8 mouse cellular contexts compared by ENCODE assay signal in the genomic region with DNA sequence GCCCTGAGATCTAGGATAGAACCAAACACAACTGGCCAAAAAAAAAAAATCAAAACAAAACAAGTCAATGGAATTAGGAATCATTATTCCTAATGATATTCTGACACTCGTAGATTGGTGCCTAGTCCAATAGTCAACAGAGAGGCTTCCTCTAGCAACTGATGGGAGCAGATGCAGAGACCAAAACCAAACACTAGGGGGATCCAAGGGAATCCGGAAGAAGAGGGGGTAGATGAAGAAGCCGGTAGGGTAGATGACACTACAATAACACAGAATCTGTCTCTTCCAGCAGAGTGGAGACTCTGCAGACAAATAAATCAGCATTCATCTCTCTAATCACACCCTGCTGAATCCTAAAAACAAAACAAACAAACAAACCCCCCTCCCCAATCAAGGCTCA. TPM values are rescaled to one million over a fixed set of nuclear protein-coding genes. Genes with fewer than 3 reads are reported as not detected.
DNase-seq lines count a peak whose midpoint lies in the region; ATAC-seq lines count a peak whose summit lies in the region.

No protein-coding gene starts in this region.

- DNase-seq in embryonic facial prominence, embryonic 11.5 days (ENCODE audit: low spot score): peak; percentile 40
- no peak for DNase-seq in embryonic facial prominence, embryonic 10.5 days (ENCODE audit: low spot score)
- peak; percentile 30 for DNase-seq in urinary bladder, postnatal 25 days (ENCODE audit: low spot score)
- DNase-seq in urinary bladder, postnatal 10 days (ENCODE audit: low spot score): no peak
- peak; percentile 58 to 59 for DNase-seq in heart, adult 9 months (ENCODE audit: low spot score in 2 of 2)
- DNase-seq in Muller cell, postnatal 12 days (ENCODE audit: inconsistent ontology term): no peak

- ATAC-seq in embryonic facial prominence, embryonic 11.5 days (replicated peaks; ENCODE audit: insufficient number of reproducible peaks, low FRiP score, low TSS enrichment, low read depth): no peak
- ATAC-seq in megakaryocyte progenitor cell, adult 5-6 weeks (replicated peaks; ENCODE audit: poor library complexity): peak; percentile 63
- ATAC-seq in hindbrain, embryonic 16.5 days: no peak

- no peaks in the 10 kb centered on the region for H3K36me3 ChIP-seq in embryonic facial prominence, embryonic 11.5 days (replicated peaks; ENCODE audit: control insufficient read depth, insufficient read depth, low read depth, low read length)
- peaks cover 1% of the 10 kb centered on the region for H3K36me3 ChIP-seq in embryonic facial prominence, embryonic 10.5 days (replicated peaks)
- no peaks in the 10 kb centered on the region for H3K36me3 ChIP-seq in hindbrain, embryonic 16.5 days (ENCODE audit: control insufficient read depth, insufficient read depth, low read length)

- no peaks in the 10 kb centered on the region for H3K9me3 ChIP-seq in embryonic facial prominence, embryonic 11.5 days (replicated peaks; ENCODE audit: control insufficient read depth, low read length)
- no peaks in the 10 kb centered on the region for H3K9me3 ChIP-seq in embryonic facial prominence, embryonic 10.5 days
- H3K9me3 ChIP-seq in hindbrain, embryonic 16.5 days (ENCODE audit: control insufficient read depth, low read length): no peaks in the 10 kb centered on the region

- 31% methylated on average over 3 of the region's 3 CpGs for WGBS in embryonic facial prominence, embryonic 11.5 days
- WGBS in embryonic facial prominence, embryonic 10.5 days: 32% methylated on average over 3 of the region's 3 CpGs
- 29% methylated on average over 3 of the region's 3 CpGs for WGBS in hindbrain, embryonic 16.5 days

- H3K4me3 ChIP-seq in embryonic facial prominence, embryonic 11.5 days (ENCODE audit: low read depth, low read length): no peak overlapping the region
- H3K4me3 ChIP-seq in embryonic facial prominence, embryonic 10.5 days: no peak overlapping the region
- no peak overlapping the region for H3K4me3 ChIP-seq in hindbrain, embryonic 16.5 days (ENCODE audit: low read length)

- H3K9ac ChIP-seq in embryonic facial prominence, embryonic 11.5 days (replicated peaks; ENCODE audit: low read length): no peak overlapping the region
- no peak overlapping the region for H3K9ac ChIP-seq in hindbrain, embryonic 16.5 days (ENCODE audit: low read depth, low read length)

- no peaks in the 10 kb centered on the region for H3K27me3 ChIP-seq in embryonic facial prominence, embryonic 11.5 days (ENCODE audit: control insufficient read depth, insufficient read depth, low read length)
- no peaks in the 10 kb centered on the region; the same call in 1 of the 2 replicates for H3K27me3 ChIP-seq in embryonic facial prominence, embryonic 10.5 days (replicated peaks; ENCODE audit: low read depth, poor library complexity, severe bottlenecking)
- no peaks in the 10 kb centered on the region; the same call in 1 of the 2 replicates for H3K27me3 ChIP-seq in hindbrain, embryonic 16.5 days (replicated peaks; ENCODE audit: control insufficient read depth, insufficient read depth, low read length)

- H3K27ac ChIP-seq in embryonic facial prominence, embryonic 11.5 days (replicated peaks; ENCODE audit: low read depth, low read length): no peak overlapping the region
- H3K27ac ChIP-seq in embryonic facial prominence, embryonic 10.5 days (replicated peaks): no peak overlapping the region
- H3K27ac ChIP-seq in hindbrain, embryonic 16.5 days (ENCODE audit: low read depth, low read length): no peak overlapping the region

- no peak overlapping the region for H3K4me2 ChIP-seq in embryonic facial prominence, embryonic 11.5 days (ENCODE audit: low read depth, low read length)
- no peak overlapping the region for H3K4me2 ChIP-seq in hindbrain, embryonic 16.5 days (ENCODE audit: low read length)

- H3K4me1 ChIP-seq in embryonic facial prominence, embryonic 11.5 days (ENCODE audit: control insufficient read depth, insufficient read depth, low read length): no peaks in the 10 kb centered on the region
- peaks cover 4% of the 10 kb centered on the region for H3K4me1 ChIP-seq in embryonic facial prominence, embryonic 10.5 days
- peaks cover 5% of the 10 kb centered on the region for H3K4me1 ChIP-seq in hindbrain, embryonic 16.5 days (ENCODE audit: control insufficient read depth, insufficient read depth, low read depth, low read length)

RNA-seq across cellular contexts. Expression of a gene that starts 3.7 kb away (rescaled TPM):
- 364 and 383 TPM in 2 replicates for polyA plus RNA-seq in embryonic facial prominence, embryonic 11.5 days (2014; fragmentation: Nextera tagmentation; extraction: Ambion mirVana)
- 356 and 367 TPM in 2 replicates for polyA plus RNA-seq in embryonic facial prominence, embryonic 10.5 days (2016; fragmentation: Nextera tagmentation; extraction: Ambion mirVana)
- 120 and 136 TPM in 2 replicates for total RNA-seq in megakaryocyte progenitor cell, adult 5-6 weeks (2015)
- total RNA-seq in megakaryocyte progenitor cell, adult 5-6 weeks (2017): 204 and 227 TPM in 2 replicates
- polyA plus RNA-seq in hindbrain, embryonic 16.5 days (2015; fragmentation: Nextera tagmentation; extraction: Ambion mirVana): 224 and 229 TPM in 2 replicates

RNA-seq across cellular contexts. Expression of a gene that starts 6.5 kb away (rescaled TPM):
- polyA plus RNA-seq in embryonic facial prominence, embryonic 11.5 days (2014; fragmentation: Nextera tagmentation; extraction: Ambion mirVana): 1.7 and 3.0 TPM in 2 replicates
- polyA plus RNA-seq in embryonic facial prominence, embryonic 10.5 days (2016; fragmentation: Nextera tagmentation; extraction: Ambion mirVana): 2.0 and 3.3 TPM in 2 replicates
- not detected in 2 replicates for total RNA-seq in megakaryocyte progenitor cell, adult 5-6 weeks (2015)
- not detected in 2 replicates for total RNA-seq in megakaryocyte progenitor cell, adult 5-6 weeks (2017)
- polyA plus RNA-seq in hindbrain, embryonic 16.5 days (2015; fragmentation: Nextera tagmentation; extraction: Ambion mirVana): 3.1 and 3.2 TPM in 2 replicates

RNA-seq across cellular contexts. Expression of a gene that starts 18.6 kb away (rescaled TPM):
- 63.3 and 65.8 TPM in 2 replicates for polyA plus RNA-seq in embryonic facial prominence, embryonic 11.5 days (2014; fragmentation: Nextera tagmentation; extraction: Ambion mirVana)
- 55.5 and 57.2 TPM in 2 replicates for polyA plus RNA-seq in embryonic facial prominence, embryonic 10.5 days (2016; fragmentation: Nextera tagmentation; extraction: Ambion mirVana)
- 41.2 and 42.1 TPM in 2 replicates for total RNA-seq in megakaryocyte progenitor cell, adult 5-6 weeks (2015)
- total RNA-seq in megakaryocyte progenitor cell, adult 5-6 weeks (2017): 32.3 and 45.0 TPM in 2 replicates
- 96.8 and 98.1 TPM in 2 replicates for polyA plus RNA-seq in hindbrain, embryonic 16.5 days (2015; fragmentation: Nextera tagmentation; extraction: Ambion mirVana)

RNA-seq across cellular contexts. Expression of a gene that starts 37.1 kb away (rescaled TPM):
- polyA plus RNA-seq in embryonic facial prominence, embryonic 11.5 days (2014; fragmentation: Nextera tagmentation; extraction: Ambion mirVana): 126 and 132 TPM in 2 replicates
- 181 and 188 TPM in 2 replicates for polyA plus RNA-seq in embryonic facial prominence, embryonic 10.5 days (2016; fragmentation: Nextera tagmentation; extraction: Ambion mirVana)
- 112 and 119 TPM in 2 replicates for total RNA-seq in megakaryocyte progenitor cell, adult 5-6 weeks (2015)
- total RNA-seq in megakaryocyte progenitor cell, adult 5-6 weeks (2017): 96.0 and 114 TPM in 2 replicates
- 161 and 164 TPM in 2 replicates for polyA plus RNA-seq in hindbrain, embryonic 16.5 days (2015; fragmentation: Nextera tagmentation; extraction: Ambion mirVana)

RNA-seq across cellular contexts. Expression of a gene that starts 38.8 kb away (rescaled TPM):
- 31.7 and 32.1 TPM in 2 replicates for polyA plus RNA-seq in embryonic facial prominence, embryonic 11.5 days (2014; fragmentation: Nextera tagmentation; extraction: Ambion mirVana)
- polyA plus RNA-seq in embryonic facial prominence, embryonic 10.5 days (2016; fragmentation: Nextera tagmentation; extraction: Ambion mirVana): 42.8 and 46.3 TPM in 2 replicates
- total RNA-seq in megakaryocyte progenitor cell, adult 5-6 weeks (2015): 17.5 and 20.2 TPM in 2 replicates
- 21.6 and 24.7 TPM in 2 replicates for total RNA-seq in megakaryocyte progenitor cell, adult 5-6 weeks (2017)
- 27.8 and 30.3 TPM in 2 replicates for polyA plus RNA-seq in hindbrain, embryonic 16.5 days (2015; fragmentation: Nextera tagmentation; extraction: Ambion mirVana)

Comparison
In these comparisons a context has a peak if more than half of its experiments do, and no peak if none do; other contexts are left out.
1. DNase-seq: peak in embryonic facial prominence, embryonic 11.5 days (single experiment), urinary bladder, postnatal 25 days (single experiment) and heart, adult 9 months (2 of 2); none in embryonic facial prominence, embryonic 10.5 days (single experiment), urinary bladder, postnatal 10 days (single experiment) and Muller cell, postnatal 12 days (single experiment).